Mouse (Mus musculus) erythroid progenitor cell, adult 5-6 weeks (primary cell): ENCODE data around the gene Tmem248. TPM values are rescaled to one million over a fixed set of nuclear protein-coding genes. Genes with fewer than 3 reads are reported as not detected.

Experiments
- ATAC-seq: replicated peaks from 2 replicates; pipeline ENCODE4 v1.8.0; 2016; ENCODE audit warnings: moderate number of reproducible peaks, mild to moderate bottlenecking, moderate TSS enrichment, inconsistent platforms; ENCODE audit not compliant: poor library complexity, low FRiP score, severe bottlenecking
- total RNA-seq, 2 experiments: library from RNA; stranded (forward) in 1 of 2; stranded (reverse) in 1 of 2; fragments of 150-400 nt in 1 of 2; fragments of 186-747, 209-891 nt in 1 of 2; gene quantifications; 2 replicates each; pipeline versions ENCODE4 v1.2.3 to v1.2.4; 2015 to 2017; ENCODE audit warnings: low replicate concordance in 2 of 2

The Tmem248 gene
- total RNA-seq (2015; ENCODE audit: low replicate concordance) (26.3 and 27.7 TPM in 2 replicates), total RNA-seq (2017; ENCODE audit: low replicate concordance) (25.5 and 32.0 TPM in 2 replicates)

GRCm38 (mm10) chr5:130216781-130217180, at the start of gene Tmem248:
Tmem248 (plus strand) TSS chr5:130217081.
- no peak for ATAC-seq

GRCm38 (mm10) chr5:130169109-130169508, 47.8 kb upstream of the Tmem248 start:
- no peak for ATAC-seq

- peak; percentile 86 for ATAC-seq
These were observed 46.0 kb upstream of the Tmem248 start for GRCm38 (mm10) chr5:130170666-130171422.

- peak; percentile 80 for ATAC-seq
These were observed 45.4 kb upstream of the Tmem248 start, which contains the start of gene Rabgef1 for GRCm38 (mm10) chr5:130171423-130171954. Rabgef1 (plus strand) TSS chr5:130171798.

- ATAC-seq = peak; percentile 20; the same call in 1 of the 2 replicates
These were observed 44.8 kb upstream of the Tmem248 start for GRCm38 (mm10) chr5:130171956-130172601.

GRCm38 (mm10) chr5:130173012-130173411, 43.9 kb upstream of the Tmem248 start:
- no peak for ATAC-seq

- no peak for ATAC-seq
These were observed 39.0 kb upstream of the Tmem248 start for GRCm38 (mm10) chr5:130177871-130178270.

- no peak for ATAC-seq
These were observed 36.5 kb upstream of the Tmem248 start for GRCm38 (mm10) chr5:130180362-130180761.

- ATAC-seq = no peak
These were observed 34.9 kb upstream of the Tmem248 start for GRCm38 (mm10) chr5:130181740-130182540.

GRCm38 (mm10) chr5:130182541-130182821, 34.4 kb upstream of the Tmem248 start:
- no peak for ATAC-seq

GRCm38 (mm10) chr5:130184193-130184856, 32.6 kb upstream of the Tmem248 start:
- ATAC-seq = peak; percentile 78

GRCm38 (mm10) chr5:130185312-130185711, 31.6 kb upstream of the Tmem248 start:
- no peak for ATAC-seq

- ATAC-seq = peak; percentile 49; the same call in 1 of the 2 replicates
These were observed 29.5 kb upstream of the Tmem248 start for GRCm38 (mm10) chr5:130187383-130187782.

- ATAC-seq = no peak
These were observed 26.0 kb upstream of the Tmem248 start for GRCm38 (mm10) chr5:130190909-130191308.

GRCm38 (mm10) chr5:130191865-130192264, 25.0 kb upstream of the Tmem248 start:
- no peak for ATAC-seq

- no peak for ATAC-seq
These were observed 24.4 kb upstream of the Tmem248 start for GRCm38 (mm10) chr5:130192356-130192944.

GRCm38 (mm10) chr5:130193760-130194159, 23.1 kb upstream of the Tmem248 start:
- no peak for ATAC-seq

- no peak for ATAC-seq
These were observed 20.6 kb upstream of the Tmem248 start for GRCm38 (mm10) chr5:130196307-130196706.

GRCm38 (mm10) chr5:130197454-130197853, 19.4 kb upstream of the Tmem248 start:
- no peak for ATAC-seq
